Mouse (Mus musculus) lung, postnatal 0 days (tissue): ENCODE data around the gene Adamts20. TPM values are rescaled to one million over a fixed set of nuclear protein-coding genes. Genes with fewer than 3 reads are reported as not detected.

Source experiments
- ATAC-seq: fragments of 200-750 bp; cut with Nextera tagmentation; 2 replicates; pipeline ENCODE4 v1.8.0; 2017; ENCODE audit warnings: moderate library complexity
- DNase-seq: peaks from one replicate; pipeline ENCODE4 v3.0.0-alpha.2; 2016; ENCODE audit warnings: low spot score
- H3K27ac ChIP-seq: fragments of 300-500 bp; sonication (generic); 2 replicates; pipeline ENCODE4 v1.5.1; 2014; ENCODE audit warnings: antibody characterized with exemption, mild to moderate bottlenecking, low read length, mixed read lengths
- H3K27me3 ChIP-seq: fragments of 300-500 bp; sonication (generic); replicated peaks from 2 replicates; pipeline ENCODE4 v1.6.1; 2014; ENCODE audit warnings: low read length, mixed read lengths; ENCODE audit not compliant: insufficient read depth
- H3K36me3 ChIP-seq: fragments of 300-500 bp; sonication (generic); 2 replicates; pipeline ENCODE4 v1.6.1; 2014; ENCODE audit warnings: low read length, mixed read lengths; ENCODE audit not compliant: insufficient read depth
- H3K4me1 ChIP-seq: fragments of 300-500 bp; sonication (generic); 2 replicates; pipeline ENCODE4 v1.6.1; 2014; ENCODE audit warnings: antibody characterized with exemption, low read depth, low read length, mixed read lengths; ENCODE audit not compliant: insufficient read depth
- H3K4me2 ChIP-seq: fragments of 300-500 bp; sonication (generic); replicated peaks from 2 replicates; pipeline ENCODE4 v1.6.1; 2014; ENCODE audit warnings: low read depth, mild to moderate bottlenecking, low read length, moderate library complexity, mixed read lengths
- H3K4me3 ChIP-seq: fragments of 300-500 bp; sonication (generic); 2 replicates; pipeline ENCODE4 v1.5.1; 2014; ENCODE audit warnings: low read depth, low read length
- H3K9ac ChIP-seq: fragments of 300-500 bp; sonication (generic); replicated peaks from 2 replicates; pipeline ENCODE4 v1.6.1; 2014; ENCODE audit warnings: low read depth, mild to moderate bottlenecking
- H3K9me3 ChIP-seq: fragments of 300-500 bp; sonication (generic); 2 replicates; pipeline ENCODE4 v1.6.1; 2016; ENCODE audit warnings: low read length, mixed read lengths
- CTCF ChIP-seq: IDR thresholded peaks from 2 replicates; pipeline ENCODE4 v1.5.1; 2016; ENCODE audit warnings: antibody characterized with exemption, mild to moderate bottlenecking
- EP300 ChIP-seq: IDR thresholded peaks from 2 replicates; pipeline ENCODE4 v1.6.1; 2016; ENCODE audit warnings: antibody characterized with exemption, mild to moderate bottlenecking, control low read depth
- WGBS: fragments of 180-500 bp; shearing (Covaris S2); extraction: QIAGEN DNeasy Blood & Tissue Kit; methylation state at CpG from one replicate; pipeline ENCODE4 v1.1.7; 2014; 5-methylcytosine and 5-hydroxymethylcytosine counted together
- polyA plus RNA-seq: library from polyadenylated mRNA; unstranded; fragments of >200 nt; fragmentation: Nextera tagmentation; extraction: Ambion mirVana; gene quantifications from 2 replicates; pipeline ENCODE4 v1.2.1, GENCODE M21; 2015

Gene Adamts20
- polyA plus RNA-seq, 1 experiment from 2014 or later = 0.13 TPM

DNA sequence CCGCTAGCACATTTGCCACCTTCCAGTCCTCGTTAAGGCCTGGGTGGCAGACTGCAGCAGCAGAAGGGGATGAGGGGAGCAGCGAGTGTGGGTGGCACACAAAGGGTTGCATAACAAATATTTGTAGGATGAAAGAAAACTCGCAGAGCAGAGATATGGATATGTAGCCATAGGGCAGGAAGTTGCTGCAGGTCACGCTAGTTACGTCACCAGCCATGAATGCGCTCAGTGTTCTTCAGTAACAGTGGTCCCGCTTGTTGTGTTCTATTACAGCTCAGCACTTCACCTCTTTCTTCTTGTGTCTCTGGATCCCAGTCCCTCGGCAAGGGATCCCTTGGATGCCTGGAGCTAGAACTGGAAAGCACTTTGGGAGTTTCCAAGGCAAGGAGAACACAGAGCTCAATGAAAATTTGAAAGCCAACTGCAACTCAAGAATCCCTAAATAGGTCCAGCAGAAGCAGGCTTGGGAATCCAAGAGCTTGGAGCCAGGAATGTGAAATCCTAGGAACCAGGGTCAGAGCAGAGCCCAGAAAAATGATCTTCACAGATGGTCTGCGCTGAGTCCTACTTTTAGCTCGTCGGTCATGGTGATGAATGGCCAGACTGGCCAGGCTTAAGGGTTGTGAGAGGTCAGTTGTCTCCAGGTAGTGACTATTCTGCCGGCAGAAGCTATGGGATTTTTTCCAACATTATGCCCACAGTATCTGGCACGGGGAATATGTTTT is 34.4 kb downstream of the Adamts20 start:
- Histone ChIP-seq H3K4me1 (no peaks in the 10 kb centered on the region), H3K9me3 (no peaks in the 10 kb centered on the region), H3K27ac (no peak overlapping the region), H3K27me3 (no peaks in the 10 kb centered on the region), H3K4me3 (no peak overlapping the region), H3K36me3 (no peaks in the 10 kb centered on the region), H3K4me2 (no peak overlapping the region), H3K9ac (no peak overlapping the region)
- DNase-seq (no peak), ATAC-seq (no peak)
- 60% methylated on average over 14 of the region's 14 CpGs for WGBS
- no peak for TF ChIP-seq EP300
- no peak for TF ChIP-seq CTCF

GRCm38 (mm10) chr15:94428726-94429125 is 36.5 kb downstream of the Adamts20 start:
- H3K4me3 ChIP-seq = no peak overlapping the region
- DNase-seq (no peak), ATAC-seq (no peak)
- H3K27me3 ChIP-seq = no peaks in the 10 kb centered on the region
- H3K4me2 ChIP-seq = no peak overlapping the region
- H3K9ac ChIP-seq = no peak overlapping the region
- TF ChIP-seq EP300 = no peak
- no peak for TF ChIP-seq CTCF
- H3K9me3 ChIP-seq = no peaks in the 10 kb centered on the region
- no peak overlapping the region for H3K27ac ChIP-seq
- no peaks in the 10 kb centered on the region for H3K4me1 ChIP-seq
- 91% methylated on average over 4 of the region's 4 CpGs for WGBS
- no peaks in the 10 kb centered on the region for H3K36me3 ChIP-seq

- no peaks in the 10 kb centered on the region for H3K4me1 ChIP-seq
- H3K27me3 ChIP-seq = no peaks in the 10 kb centered on the region
- no peak overlapping the region for H3K9ac ChIP-seq
- H3K4me2 ChIP-seq = no peak overlapping the region
- no peak overlapping the region for H3K4me3 ChIP-seq
- TF ChIP-seq EP300 (no peak), CTCF (no peak)
- no peak for ATAC-seq
- no peaks in the 10 kb centered on the region for H3K36me3 ChIP-seq
- 77% methylated on average over 9 of the region's 9 CpGs for WGBS
- no peaks in the 10 kb centered on the region for H3K9me3 ChIP-seq
- H3K27ac ChIP-seq = no peak overlapping the region
- no peak for DNase-seq
These were observed 37.6 kb downstream of the Adamts20 start for GRCm38 (mm10) chr15:94427482-94428214.

- WGBS = 26% methylated on average over 6 of the region's 6 CpGs
- no peaks in the 10 kb centered on the region for H3K27me3 ChIP-seq
- no peaks in the 10 kb centered on the region for H3K4me1 ChIP-seq
- no peaks in the 10 kb centered on the region for H3K9me3 ChIP-seq
- ATAC-seq = no peak
- DNase-seq = no peak
- H3K9ac ChIP-seq = no peak overlapping the region
- no peak overlapping the region for H3K27ac ChIP-seq
- H3K36me3 ChIP-seq = no peaks in the 10 kb centered on the region
- no peak for TF ChIP-seq CTCF
- TF ChIP-seq EP300 = no peak
- no peak overlapping the region for H3K4me3 ChIP-seq
- no peak overlapping the region for H3K4me2 ChIP-seq
These were observed 44.7 kb downstream of the Adamts20 start for GRCm38 (mm10) chr15:94420526-94420925.

DNA sequence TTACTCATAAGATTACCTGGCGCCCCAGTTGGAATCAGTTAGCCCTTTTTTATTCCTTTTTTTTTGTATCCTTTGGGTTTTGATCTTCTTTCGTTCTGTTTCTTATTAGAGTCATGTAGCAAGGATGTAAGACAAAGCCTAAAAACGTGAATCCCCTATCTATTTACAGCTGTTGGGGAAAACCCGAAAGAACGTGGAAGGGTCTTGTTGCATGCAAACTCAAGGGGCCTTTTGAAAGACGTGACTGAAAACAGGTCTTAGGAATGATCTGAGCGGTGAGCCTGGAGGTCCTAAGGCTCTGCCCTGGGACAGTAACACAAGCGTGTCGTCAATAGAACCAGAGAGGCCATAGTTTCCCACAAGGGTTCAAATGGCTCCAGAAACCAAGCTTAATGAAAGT is 46.1 kb downstream of the Adamts20 start:
- WGBS = 92% methylated on average over 9 of the region's 9 CpGs
- no peak for DNase-seq
- Histone ChIP-seq H3K9me3 (no peaks in the 10 kb centered on the region), H3K9ac (no peak overlapping the region), H3K4me1 (no peaks in the 10 kb centered on the region), H3K27ac (no peak overlapping the region), H3K4me2 (no peak overlapping the region), H3K27me3 (no peaks in the 10 kb centered on the region), H3K4me3 (no peak overlapping the region), H3K36me3 (no peaks in the 10 kb centered on the region)
- TF ChIP-seq EP300 = no peak
- TF ChIP-seq CTCF = no peak
- ATAC-seq = no peak

DNA sequence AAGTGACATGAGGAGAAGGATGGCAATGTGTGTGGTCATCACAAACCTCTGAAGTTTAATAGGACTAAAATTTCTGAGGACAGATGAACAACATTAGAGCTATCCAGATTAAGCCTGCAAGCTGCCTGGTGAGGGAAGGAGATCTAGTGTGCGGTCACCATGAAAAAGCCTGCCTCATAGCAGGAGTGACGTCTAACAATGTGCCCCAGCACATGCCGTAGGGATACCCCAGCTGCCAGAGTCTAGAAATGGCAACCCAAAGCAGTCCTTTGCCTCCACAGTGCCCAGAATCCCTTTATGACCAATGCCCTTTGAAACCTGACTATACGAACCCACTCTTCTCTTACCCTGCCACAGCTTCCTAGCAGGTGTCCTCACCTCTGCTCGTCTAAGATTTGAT is 46.8 kb downstream of the Adamts20 start:
- Histone ChIP-seq H3K27ac (no peak overlapping the region), H3K36me3 (no peaks in the 10 kb centered on the region), H3K27me3 (no peaks in the 10 kb centered on the region), H3K9ac (no peak overlapping the region), H3K4me2 (no peak overlapping the region), H3K4me3 (no peak overlapping the region), H3K4me1 (no peaks in the 10 kb centered on the region), H3K9me3 (no peaks in the 10 kb centered on the region)
- DNase-seq = no peak
- ATAC-seq = no peak
- TF ChIP-seq EP300 = no peak
- no peak for TF ChIP-seq CTCF
- whole genome bisulfite sequencing = 85% methylated on average over 5 of the region's 5 CpGs
